In the genomic region with DNA sequence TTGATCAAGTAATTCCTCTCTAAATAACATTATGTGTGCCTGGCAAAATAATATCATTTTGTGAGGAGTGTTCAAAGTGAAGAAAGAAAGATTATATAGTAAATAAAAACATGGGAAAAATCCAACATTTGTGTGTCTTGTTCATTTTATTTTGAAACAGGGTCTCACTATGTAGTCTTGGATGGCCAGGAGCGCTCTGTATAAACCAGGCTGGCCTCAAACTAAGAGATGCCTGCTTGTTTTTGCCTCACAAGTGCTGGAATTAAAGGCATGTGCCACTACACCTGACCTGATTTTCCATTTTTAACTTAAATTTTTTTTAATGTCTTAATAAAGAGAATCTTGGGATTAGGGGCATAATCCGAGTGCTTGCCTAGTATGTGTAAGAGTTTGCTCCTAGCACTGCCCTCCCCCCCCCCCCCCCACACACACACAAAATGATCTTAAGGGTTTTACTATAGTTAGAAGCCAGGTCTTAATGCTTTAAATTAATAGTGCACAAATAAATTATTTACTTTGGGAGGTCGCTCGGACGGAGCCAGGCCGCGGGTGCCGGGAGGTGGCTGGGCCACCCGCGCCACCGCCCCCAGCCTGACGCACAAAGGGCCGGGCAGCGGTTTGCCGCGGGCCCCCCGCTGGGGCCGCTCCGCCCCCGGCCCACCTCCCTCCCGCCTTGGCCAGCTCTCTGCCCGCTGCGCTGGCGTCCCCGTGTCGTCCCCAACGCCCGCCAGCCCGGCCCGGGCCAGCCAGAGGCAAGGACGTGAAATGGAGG, we compare ENCODE assay signal across 8 mouse cellular contexts.
DNase-seq lines count a peak whose midpoint lies in the region; ATAC-seq and TF ChIP-seq lines count a peak whose summit lies in the region.

No protein-coding gene starts in this region.

- peaks cover 4% of the 10 kb centered on the region; the same call in 1 of the 2 replicates for H3K4me1 ChIP-seq in heart, embryonic 12.5 days (replicated peaks)
- no peaks in the 10 kb centered on the region for H3K4me1 ChIP-seq in ES-Bruce4 (ENCODE audit: control insufficient read depth, insufficient read depth, low read length)
- H3K4me1 ChIP-seq in forebrain, embryonic 14.5 days (ENCODE audit: control insufficient read depth, insufficient read depth, low read length): no peaks in the 10 kb centered on the region
- no peaks in the 10 kb centered on the region for H3K4me1 ChIP-seq in liver, embryonic 14.5 days (replicated peaks; ENCODE audit: control insufficient read depth in 2 of 2, insufficient read depth in 2 of 2, low read length in 1 of 2)
- no peaks in the 10 kb centered on the region for H3K4me1 ChIP-seq in thymus, adult 2 months (replicated peaks; ENCODE audit: control insufficient read depth, insufficient read depth, low read length)

- 14% methylated on average over 31 of the region's 31 CpGs for WGBS in heart, embryonic 12.5 days
- 14% methylated on average over 28 of the region's 31 CpGs for WGBS in forebrain, embryonic 14.5 days
- WGBS in liver, embryonic 14.5 days (ENCODE audit: insufficient replicate concordance): 11% methylated on average over 31 of the region's 31 CpGs
- WGBS in thymus, adult 2 months: 14% methylated on average over 31 of the region's 31 CpGs

- TF ChIP-seq CTCF in ES-Bruce4 (IDR thresholded peaks at IDR 0.05; ENCODE audit: low read depth, low read length): no peak
- TF ChIP-seq CTCF in liver, embryonic 14.5 days (IDR thresholded peaks at IDR 0.05; ENCODE audit: low read depth): no peak
- TF ChIP-seq CTCF in thymus, adult 2 months (IDR thresholded peaks at IDR 0.05; ENCODE audit: borderline replicate concordance, control insufficient read depth, extremely low read depth, insufficient read depth, low read length, poor library complexity): no peak

- no peak for TF ChIP-seq POLR2A in ES-Bruce4 (IDR thresholded peaks at IDR 0.05; ENCODE audit: insufficient read depth, low read length)
- no peak for TF ChIP-seq POLR2A in thymus, adult 2 months (IDR thresholded peaks at IDR 0.05; ENCODE audit: control insufficient read depth, extremely low read depth, insufficient read depth, low read length, poor library complexity)

- TF ChIP-seq EP300 in ES-Bruce4 (IDR thresholded peaks at IDR 0.05; ENCODE audit: insufficient read depth, low read depth, low read length): no peak
- TF ChIP-seq EP300 in liver, embryonic 14.5 days (IDR thresholded peaks at IDR 0.05; ENCODE audit: low read depth): no peak

- peak; percentile 61 for ATAC-seq in heart, embryonic 12.5 days (ENCODE audit: insufficient number of reproducible peaks, low FRiP score)
- ATAC-seq in forebrain, embryonic 14.5 days: peak; percentile 72
- ATAC-seq in liver, embryonic 14.5 days (ENCODE audit: insufficient read depth): no peak

- H3K4me2 ChIP-seq in heart, embryonic 12.5 days: peak overlapping the region; percentile 95
- H3K4me2 ChIP-seq in forebrain, embryonic 14.5 days (ENCODE audit: low read length): peak overlapping the region; percentile 79
- peak overlapping the region; percentile 18; the same call in 1 of the 2 replicates for H3K4me2 ChIP-seq in liver, embryonic 14.5 days (ENCODE audit: low read depth)

- DNase-seq in heart, adult 8-10 months (ENCODE audit: low spot score): no peak
- DNase-seq in forebrain, embryonic 14.5 days (ENCODE audit: low spot score): peak; percentile 19
- no peak for DNase-seq in liver, embryonic 14.5 days (ENCODE audit: low read depth in 3 of 3, low spot score in 3 of 3)
- DNase-seq in spleen, postnatal 10 days (ENCODE audit: low spot score in 2 of 2): no peak
- DNase-seq in ovary, postnatal 10 days (ENCODE audit: low spot score): no peak
- DNase-seq in thymus, adult 2 months: no peak

- peak overlapping the region; percentile 66 for H3K9ac ChIP-seq in heart, embryonic 12.5 days
- peak overlapping the region; percentile 48; the same call in 1 of the 2 replicates for H3K9ac ChIP-seq in ES-Bruce4 (ENCODE audit: low read depth, poor library complexity, severe bottlenecking)
- H3K9ac ChIP-seq in forebrain, embryonic 14.5 days (ENCODE audit: low read length): peak overlapping the region; percentile 68
- H3K9ac ChIP-seq in liver, embryonic 14.5 days (replicated peaks): no peak overlapping the region

- H3K9me3 ChIP-seq in heart, embryonic 12.5 days (replicated peaks): no peaks in the 10 kb centered on the region; the same call in 1 of the 2 replicates
- no peaks in the 10 kb centered on the region for H3K9me3 ChIP-seq in ES-Bruce4 (replicated peaks; ENCODE audit: control insufficient read depth, insufficient read depth, low read length, poor library complexity, severe bottlenecking)
- H3K9me3 ChIP-seq in forebrain, embryonic 14.5 days (replicated peaks; ENCODE audit: control insufficient read depth, low read length): no peaks in the 10 kb centered on the region
- H3K9me3 ChIP-seq in liver, embryonic 14.5 days (ENCODE audit: control insufficient read depth, low read length): no peaks in the 10 kb centered on the region

- no peaks in the 10 kb centered on the region for H3K27me3 ChIP-seq in heart, embryonic 12.5 days (replicated peaks)
- no peaks in the 10 kb centered on the region for H3K27me3 ChIP-seq in ES-Bruce4 (ENCODE audit: control insufficient read depth, insufficient read depth, low read length, poor library complexity, severe bottlenecking)
- H3K27me3 ChIP-seq in forebrain, embryonic 14.5 days (replicated peaks; ENCODE audit: control insufficient read depth, insufficient read depth, low read length): no peaks in the 10 kb centered on the region
- H3K27me3 ChIP-seq in liver, embryonic 14.5 days (ENCODE audit: control insufficient read depth, insufficient read depth, low read length): no peaks in the 10 kb centered on the region
- H3K27me3 ChIP-seq in thymus, adult 2 months (ENCODE audit: control insufficient read depth, insufficient read depth, low read length): no peaks in the 10 kb centered on the region

- H3K27ac ChIP-seq in heart, embryonic 12.5 days (ENCODE audit: poor library complexity, severe bottlenecking): no peak overlapping the region
- H3K27ac ChIP-seq in ES-Bruce4 (ENCODE audit: insufficient read depth, low read length): no peak overlapping the region
- no peak overlapping the region for H3K27ac ChIP-seq in forebrain, embryonic 14.5 days (ENCODE audit: low read depth, low read length)
- H3K27ac ChIP-seq in liver, embryonic 14.5 days: no peak overlapping the region
- no peak overlapping the region for H3K27ac ChIP-seq in thymus, adult 2 months (ENCODE audit: control insufficient read depth, insufficient read depth, low read length)

- peak overlapping the region; percentile 52 for H3K4me3 ChIP-seq in heart, embryonic 12.5 days
- peak overlapping the region; percentile 31 for H3K4me3 ChIP-seq in ES-Bruce4 (ENCODE audit: low read depth, low read length)
- H3K4me3 ChIP-seq in forebrain, embryonic 14.5 days (ENCODE audit: low read depth, low read length): peak overlapping the region; percentile 34
- H3K4me3 ChIP-seq in liver, embryonic 14.5 days (ENCODE audit: insufficient read depth in 1 of 2, low read depth in 2 of 2, low read length in 2 of 2): no peak overlapping the region
- H3K4me3 ChIP-seq in thymus, adult 2 months (ENCODE audit: control insufficient read depth, insufficient read depth, low read length): no peak overlapping the region

- H3K36me3 ChIP-seq in heart, embryonic 12.5 days: no peaks in the 10 kb centered on the region
- H3K36me3 ChIP-seq in ES-Bruce4 (ENCODE audit: control insufficient read depth, insufficient read depth, low read length, poor library complexity, severe bottlenecking): no peaks in the 10 kb centered on the region
- H3K36me3 ChIP-seq in forebrain, embryonic 14.5 days (ENCODE audit: control insufficient read depth, insufficient read depth, low read length): no peaks in the 10 kb centered on the region
- no peaks in the 10 kb centered on the region for H3K36me3 ChIP-seq in liver, embryonic 14.5 days (replicated peaks; ENCODE audit: control insufficient read depth, insufficient read depth, low read depth)
- H3K36me3 ChIP-seq in thymus, adult 2 months (ENCODE audit: control insufficient read depth, insufficient read depth, low read length): no peaks in the 10 kb centered on the region

Comparison
In these comparisons a context has a peak if more than half of its experiments do, and no peak if none do; other contexts are left out.
1. H3K4me2 ChIP-seq: peak in every context shown above with its lines; median percentile 95 in heart, embryonic 12.5 days; 79 in forebrain, embryonic 14.5 days; 18 in liver, embryonic 14.5 days.
2. H3K4me3 ChIP-seq: peak in heart, embryonic 12.5 days (single experiment), ES-Bruce4 (single experiment) and forebrain, embryonic 14.5 days (single experiment); none in liver, embryonic 14.5 days (0 of 2) and thymus, adult 2 months (single experiment).